Mouse (Mus musculus) small intestine, adult 2 months (tissue): ENCODE measurements around the gene Cage1. TPM values are rescaled to one million over a fixed set of nuclear protein-coding genes. Genes with fewer than 3 reads are reported as not detected.

Experiments
- H3K27ac ChIP-seq: fragments of 200-500 bp; 2 replicates; pipeline ENCODE4 v1.5.1; 2012; ENCODE audit warnings: low read depth, low read length, control low read depth, inconsistent platforms; ENCODE audit not compliant: insufficient read depth
- H3K27me3 ChIP-seq: fragments of 200-500 bp; 2 replicates; pipeline ENCODE4 v1.6.1; 2012; ENCODE audit warnings: mild to moderate bottlenecking, moderate library complexity, low read length, inconsistent platforms; ENCODE audit not compliant: control insufficient read depth, insufficient read depth
- H3K36me3 ChIP-seq: fragments of 200-500 bp; 2 replicates; pipeline ENCODE4 v1.6.1; 2012; ENCODE audit warnings: mild to moderate bottlenecking, low read length, control low read depth, inconsistent platforms; ENCODE audit not compliant: control insufficient read depth, insufficient read depth
- H3K4me1 ChIP-seq: fragments of 200-500 bp; 2 replicates; pipeline ENCODE4 v1.6.1; 2012; ENCODE audit warnings: low read length, inconsistent platforms, mixed read lengths; ENCODE audit not compliant: control insufficient read depth, insufficient read depth, insufficient read length
- H3K4me3 ChIP-seq: fragments of 200-500 bp; 2 replicates; pipeline ENCODE4 v1.5.1; 2012; ENCODE audit warnings: low read depth, mild to moderate bottlenecking, control low read depth, inconsistent platforms, low read length, moderate library complexity
- CTCF ChIP-seq: fragments of 200-500 bp; IDR thresholded peaks from 2 replicates; pipeline ENCODE4 v1.5.1; 2012; ENCODE audit warnings: low read depth, mild to moderate bottlenecking, control low read depth, inconsistent platforms, low read length, moderate library complexity, mixed read lengths; ENCODE audit not compliant: insufficient replicate concordance, insufficient read length; ENCODE audit errors: extremely low read depth
- POLR2A ChIP-seq: fragments of 200-500 bp; IDR thresholded peaks from 2 replicates; pipeline ENCODE4 v1.6.1; 2012; ENCODE audit warnings: low read depth, mild to moderate bottlenecking, control low read depth, inconsistent platforms, low read length, moderate library complexity
- WGBS: fragments of 180-500 bp; shearing (Covaris S2); methylation state at CpG from one replicate; pipeline ENCODE4 v1.1.7; 2018; 5-methylcytosine and 5-hydroxymethylcytosine counted together
- polyA plus RNA-seq: library from polyadenylated mRNA; depleted of rRNA; stranded (reverse); fragments of >200 nt; gene quantifications from 2 replicates; pipeline ENCODE4 v1.2.3, GENCODE M21; 2012

The Cage1 gene
- polyA plus RNA-seq, 1 experiment = 0.04 TPM

DNA sequence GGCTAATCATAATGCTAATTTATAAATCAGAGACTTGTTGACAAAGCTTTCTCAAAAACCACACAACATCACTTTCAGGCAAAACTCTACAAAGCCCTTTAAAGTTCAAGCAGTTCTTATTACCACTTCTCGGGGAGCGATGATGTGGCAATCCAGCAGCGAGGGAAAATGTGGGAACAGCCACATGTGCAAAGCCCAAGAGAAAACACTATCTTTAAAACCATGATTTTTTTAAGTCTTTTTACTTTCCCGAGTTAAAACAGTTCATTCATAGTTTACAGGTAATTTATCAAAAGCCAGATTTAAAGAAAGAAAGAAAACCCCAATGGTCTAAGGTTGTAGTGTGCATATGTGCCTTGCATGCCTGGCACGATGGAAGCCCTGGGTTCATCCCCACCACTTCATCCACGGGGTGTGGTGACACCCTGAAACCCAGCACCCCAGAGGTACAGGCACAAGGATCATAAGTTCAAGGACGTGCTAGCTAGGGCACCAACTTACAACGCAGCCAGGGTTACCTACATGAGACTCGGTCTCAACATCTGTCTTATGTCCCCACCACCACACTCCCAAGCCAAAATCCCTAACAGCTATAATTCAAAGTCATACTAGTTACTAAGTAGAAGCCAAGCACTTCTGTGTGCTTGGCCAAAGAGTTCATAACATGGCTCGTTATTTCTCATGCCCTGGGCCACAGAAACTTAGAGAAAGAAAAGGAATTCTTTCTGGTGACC is 44.1 kb downstream of the Cage1 start:
- Histone ChIP-seq H3K36me3 (peaks cover 27% of the 10 kb centered on the region), H3K4me1 (no peaks in the 10 kb centered on the region), H3K27me3 (no peaks in the 10 kb centered on the region), H3K27ac (no peak overlapping the region), H3K4me3 (peak overlapping the region; percentile 49)
- no peak for TF ChIP-seq POLR2A
- no peak for TF ChIP-seq CTCF
- 12% methylated on average over 10 of the region's 10 CpGs for WGBS

DNA sequence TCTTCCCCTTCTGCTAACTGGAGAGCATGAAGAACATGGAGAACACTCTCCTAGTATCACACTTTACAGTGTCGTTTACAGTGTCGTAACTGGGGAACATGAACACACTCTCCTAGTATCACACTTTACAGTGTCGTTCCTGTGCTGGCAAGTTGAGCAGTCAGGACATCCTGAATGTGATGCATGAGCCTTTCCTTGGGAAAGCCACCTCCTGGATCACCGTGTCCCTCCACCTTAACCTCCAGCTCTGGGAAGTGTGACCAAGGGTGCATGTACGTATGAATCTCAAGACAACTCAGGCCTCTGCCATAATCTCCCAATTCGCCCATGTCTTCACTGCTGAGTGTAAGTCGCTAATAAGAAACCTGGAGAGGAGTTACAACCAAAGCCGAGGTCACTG is 47.2 kb downstream of the Cage1 start:
- no peaks in the 10 kb centered on the region for H3K4me1 ChIP-seq
- H3K27me3 ChIP-seq = no peaks in the 10 kb centered on the region
- no peak overlapping the region for H3K27ac ChIP-seq
- 89% methylated on average over 8 of the region's 8 CpGs for WGBS
- no peak overlapping the region for H3K4me3 ChIP-seq
- TF ChIP-seq POLR2A (no peak), CTCF (no peak)
- peaks cover 52% of the 10 kb centered on the region for H3K36me3 ChIP-seq

DNA sequence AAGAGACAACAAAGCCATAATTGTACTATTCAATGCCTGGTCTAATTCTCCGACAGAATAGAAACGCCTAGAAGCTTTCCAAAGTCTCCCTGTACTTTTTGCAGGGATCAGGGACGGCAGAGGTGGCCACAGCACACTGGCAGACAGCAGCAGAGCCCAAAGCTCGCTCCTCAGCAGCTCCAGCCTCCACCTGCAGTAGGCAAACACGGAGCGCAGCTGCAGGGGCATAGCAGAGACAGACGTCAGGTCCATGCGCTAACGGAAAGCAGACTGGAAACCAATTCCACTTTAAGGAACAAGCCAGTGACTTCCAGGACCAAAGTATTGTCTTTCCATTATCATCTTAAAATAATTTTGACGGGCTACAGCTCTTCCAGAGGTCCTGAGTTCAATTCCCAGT is 50.7 kb downstream of the Cage1 start:
- Histone ChIP-seq H3K4me1 (no peaks in the 10 kb centered on the region), H3K27me3 (no peaks in the 10 kb centered on the region), H3K36me3 (peaks cover 71% of the 10 kb centered on the region), H3K4me3 (no peak overlapping the region), H3K27ac (no peak overlapping the region)
- 83% methylated on average over 10 of the region's 10 CpGs for WGBS
- no peak for TF ChIP-seq POLR2A
- no peak for TF ChIP-seq CTCF

DNA sequence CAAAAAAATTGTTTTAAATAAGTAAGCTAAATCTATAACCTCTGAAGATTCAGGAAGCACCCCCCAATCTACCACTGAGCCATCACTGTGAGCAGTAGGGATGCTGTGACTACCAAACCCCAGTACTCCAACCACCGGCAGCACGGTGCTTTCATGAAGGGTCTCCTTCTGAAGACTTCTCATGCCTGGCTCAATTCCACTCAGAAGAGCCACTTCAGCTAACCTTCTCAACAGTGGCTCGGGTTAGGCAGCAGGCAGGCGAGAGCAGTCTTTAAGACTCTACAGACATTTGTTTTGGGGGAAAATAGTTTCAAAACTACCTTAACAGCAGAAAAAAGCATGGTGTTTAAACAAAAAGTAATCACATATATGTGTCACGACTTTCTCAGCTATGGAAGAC is 55.8 kb downstream of the Cage1 start:
- no peak overlapping the region for H3K27ac ChIP-seq
- WGBS = 83% methylated on average over 5 of the region's 5 CpGs
- no peak overlapping the region for H3K4me3 ChIP-seq
- peaks cover 71% of the 10 kb centered on the region for H3K36me3 ChIP-seq
- H3K4me1 ChIP-seq = no peaks in the 10 kb centered on the region
- no peaks in the 10 kb centered on the region for H3K27me3 ChIP-seq
- no peak for TF ChIP-seq CTCF
- TF ChIP-seq POLR2A = no peak

DNA sequence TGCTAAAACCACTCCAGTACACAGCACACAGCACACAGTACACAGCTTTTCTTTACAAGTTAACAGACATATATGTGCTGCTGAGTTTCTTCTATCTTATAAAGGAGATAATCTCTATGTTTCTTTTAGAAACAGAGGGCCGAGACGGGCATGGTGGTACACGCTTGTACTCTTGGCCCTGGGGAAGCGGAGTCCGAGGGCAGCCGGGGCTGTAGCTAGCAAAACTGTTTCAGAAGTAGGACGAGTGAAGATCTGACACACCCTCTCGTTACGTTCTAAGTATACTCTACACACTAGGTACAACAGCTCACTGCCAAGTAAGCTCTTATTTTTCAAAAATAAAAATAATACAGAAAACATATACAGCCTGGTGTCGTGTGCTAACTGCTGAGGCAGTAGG is 56.5 kb downstream of the Cage1 start:
- H3K27ac ChIP-seq = no peak overlapping the region
- WGBS = 93% methylated on average over 10 of the region's 10 CpGs
- TF ChIP-seq CTCF (no peak), POLR2A (no peak)
- peaks cover 69% of the 10 kb centered on the region for H3K36me3 ChIP-seq
- no peaks in the 10 kb centered on the region for H3K27me3 ChIP-seq
- H3K4me3 ChIP-seq = no peak overlapping the region
- H3K4me1 ChIP-seq = no peaks in the 10 kb centered on the region

DNA sequence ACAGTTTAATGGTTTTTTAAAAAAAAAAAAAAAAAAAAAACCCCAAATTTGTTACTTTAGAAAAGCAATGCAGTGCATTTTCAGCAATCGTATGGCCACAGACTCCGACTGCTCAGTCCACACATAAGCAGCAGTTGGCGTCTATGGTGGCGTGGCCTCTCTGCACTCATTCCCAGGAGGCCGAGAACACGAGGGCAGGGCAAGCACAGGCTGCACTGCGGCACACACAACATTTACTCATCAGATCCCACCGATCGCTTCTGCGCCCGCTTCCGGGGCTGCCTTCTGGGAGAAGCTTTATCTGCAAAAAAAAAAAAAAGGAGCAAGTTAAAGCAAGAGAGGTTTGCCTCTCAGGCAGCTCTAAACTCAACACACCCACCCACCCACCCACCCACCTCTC is 57.4 kb downstream of the Cage1 start:
- TF ChIP-seq CTCF = no peak
- TF ChIP-seq POLR2A = no peak
- 91% methylated on average over 12 of the region's 12 CpGs for WGBS
- Histone ChIP-seq H3K36me3 (peaks cover 65% of the 10 kb centered on the region), H3K27me3 (no peaks in the 10 kb centered on the region), H3K4me1 (no peaks in the 10 kb centered on the region), H3K4me3 (no peak overlapping the region), H3K27ac (no peak overlapping the region)

DNA sequence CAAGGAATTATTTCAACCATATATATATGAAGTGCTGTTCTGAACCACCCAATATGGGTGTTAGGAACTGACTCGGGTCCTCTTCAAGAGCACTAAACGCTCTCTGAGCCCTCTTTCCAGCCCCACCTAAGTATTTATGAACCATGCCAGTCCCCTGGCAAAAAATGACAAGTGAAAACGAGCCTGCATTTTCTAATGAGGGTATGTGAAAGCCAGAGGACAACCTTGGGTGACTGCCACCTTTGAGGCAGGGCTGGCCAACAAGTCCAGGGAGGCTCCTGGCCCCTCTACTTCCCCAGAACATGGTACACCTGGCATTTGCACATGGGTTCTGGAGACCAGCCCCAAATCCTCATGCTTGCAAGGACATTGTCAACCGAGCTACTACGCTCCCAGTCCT is 62.1 kb downstream of the Cage1 start:
- TF ChIP-seq POLR2A (no peak), CTCF (no peak)
- Histone ChIP-seq H3K4me3 (no peak overlapping the region), H3K27ac (no peak overlapping the region), H3K36me3 (peaks cover 33% of the 10 kb centered on the region), H3K27me3 (no peaks in the 10 kb centered on the region), H3K4me1 (peaks cover 4% of the 10 kb centered on the region; the same call in 1 of the 2 replicates)
- WGBS = 84% methylated on average over 5 of the region's 5 CpGs

DNA sequence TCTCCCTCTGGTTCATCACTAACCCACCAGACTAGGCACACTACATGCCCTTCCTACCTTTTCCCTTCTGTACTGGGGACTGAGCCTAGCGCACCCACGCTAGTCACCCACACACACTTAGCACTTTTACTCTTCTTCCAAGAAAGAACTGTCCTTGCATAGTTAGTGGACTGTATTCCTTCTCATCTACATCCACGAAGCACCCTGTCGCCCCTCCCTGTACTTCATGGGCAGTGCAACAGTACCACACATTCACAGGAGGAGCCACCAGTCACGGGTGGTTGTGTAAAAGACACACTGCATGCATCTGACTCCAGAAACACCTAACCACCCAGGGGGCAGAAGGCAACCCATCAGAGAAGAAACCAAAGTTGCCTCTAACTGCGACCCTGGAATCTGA is 62.8 kb downstream of the Cage1 start:
- Histone ChIP-seq H3K4me1 (peaks cover 4% of the 10 kb centered on the region; the same call in 1 of the 2 replicates), H3K4me3 (no peak overlapping the region), H3K36me3 (peaks cover 26% of the 10 kb centered on the region), H3K27ac (no peak overlapping the region), H3K27me3 (no peaks in the 10 kb centered on the region)
- TF ChIP-seq CTCF (no peak), POLR2A (no peak)
- WGBS = 87% methylated on average over 6 of the region's 6 CpGs
